Mouse (Mus musculus) forebrain, embryonic 15.5 days (tissue): Measurements from ENCODE around the gene Cabp1. TPM values are rescaled to one million over a fixed set of nuclear protein-coding genes. Genes with fewer than 3 reads are reported as not detected.

Source experiments
- ATAC-seq: fragments of 200-750 bp; cut with Nextera tagmentation; replicated peaks from 2 replicates; pipeline ENCODE4 v1.8.0; 2017; ENCODE audit warnings: mild to moderate bottlenecking, moderate TSS enrichment, moderate library complexity
- H3K27ac ChIP-seq: fragments of 300-500 bp; sonication (generic); replicated peaks from 2 replicates; pipeline ENCODE4 v1.5.1; 2015; ENCODE audit warnings: mild to moderate bottlenecking, inconsistent platforms
- H3K27me3 ChIP-seq: fragments of 300-500 bp; sonication (generic); 2 replicates; pipeline ENCODE4 v1.6.1; 2015; ENCODE audit warnings: inconsistent platforms
- H3K36me3 ChIP-seq: fragments of 300-500 bp; sonication (generic); 2 replicates; pipeline ENCODE4 v1.6.1; 2015; ENCODE audit warnings: mild to moderate bottlenecking, inconsistent platforms
- H3K4me1 ChIP-seq: fragments of 300-500 bp; sonication (generic); 2 replicates; pipeline ENCODE4 v1.6.1; 2015; ENCODE audit warnings: inconsistent platforms
- H3K4me2 ChIP-seq: fragments of 300-500 bp; sonication (generic); replicated peaks from 2 replicates; pipeline ENCODE4 v1.6.1; 2015; ENCODE audit warnings: mild to moderate bottlenecking, inconsistent platforms
- H3K4me3 ChIP-seq: fragments of 300-500 bp; sonication (generic); 2 replicates; pipeline ENCODE4 v1.5.1; 2015; ENCODE audit warnings: mild to moderate bottlenecking, inconsistent platforms
- H3K9ac ChIP-seq: fragments of 300-500 bp; sonication (generic); replicated peaks from 2 replicates; pipeline ENCODE4 v1.6.1; 2015; ENCODE audit warnings: mild to moderate bottlenecking, inconsistent platforms
- H3K9me3 ChIP-seq: fragments of 300-500 bp; sonication (generic); 2 replicates; pipeline ENCODE4 v1.6.1; 2016; ENCODE audit warnings: inconsistent platforms
- WGBS: fragments of 180-500 bp; shearing (Covaris S2); methylation state at CpG from one replicate; pipeline ENCODE4 v1.1.7; 2015; ENCODE audit warnings: mixed read lengths; 5-methylcytosine and 5-hydroxymethylcytosine counted together
- polyA plus RNA-seq: library from polyadenylated mRNA; unstranded; fragments of >200 nt; fragmentation: Nextera tagmentation; extraction: Ambion mirVana; gene quantifications from 2 replicates; pipeline ENCODE4 v1.2.1, GENCODE M21; 2015

Gene Cabp1
- polyA plus RNA-seq, 1 experiment from 2014 or later = 9.8 TPM

- Histone ChIP-seq H3K9ac (peak overlapping the region; percentile 41), H3K4me3 (peak overlapping the region; percentile 33), H3K27me3 (no peaks in the 10 kb centered on the region), H3K9me3 (no peaks in the 10 kb centered on the region), H3K4me2 (peak overlapping the region; percentile 49), H3K4me1 (peaks cover 31% of the 10 kb centered on the region), H3K27ac (peak overlapping the region; percentile 89), H3K36me3 (no peaks in the 10 kb centered on the region)
- ATAC-seq = peak; percentile 90
- WGBS = 3% methylated on average over 31 of the region's 31 CpGs
Measured at GRCm38 (mm10) chr5:115204562-115205311, 10.6 kb upstream of the Cabp1 start.

- Histone ChIP-seq H3K9me3 (no peaks in the 10 kb centered on the region), H3K27ac (peak overlapping the region; percentile 89), H3K27me3 (no peaks in the 10 kb centered on the region), H3K4me3 (peak overlapping the region; percentile 33), H3K9ac (peak overlapping the region; percentile 41), H3K4me1 (peaks cover 31% of the 10 kb centered on the region), H3K4me2 (peak overlapping the region; percentile 49), H3K36me3 (no peaks in the 10 kb centered on the region)
- ATAC-seq = peak; percentile 58
- 12% methylated on average over 23 of the region's 23 CpGs for WGBS
Measured at GRCm38 (mm10) chr5:115203735-115204561, 9.8 kb upstream of the Cabp1 start.

GRCm38 (mm10) chr5:115194626-115195221 lies 543 bp upstream of the Cabp1 start:
- H3K4me1 ChIP-seq = peaks cover 31% of the 10 kb centered on the region
- peak; percentile 37; the same call in 1 of the 2 replicates for ATAC-seq
- peaks cover 14% of the 10 kb centered on the region; the same call in 1 of the 2 replicates for H3K27me3 ChIP-seq
- peak overlapping the region; percentile 77 for H3K27ac ChIP-seq
- H3K4me3 ChIP-seq = peak overlapping the region; percentile 71
- H3K9ac ChIP-seq = peak overlapping the region; percentile 71
- no peaks in the 10 kb centered on the region for H3K36me3 ChIP-seq
- 5% methylated on average over 12 of the region's 12 CpGs for WGBS
- H3K9me3 ChIP-seq = no peaks in the 10 kb centered on the region
- peak overlapping the region; percentile 100 for H3K4me2 ChIP-seq

GRCm38 (mm10) chr5:115193226-115193625 lies 955 bp downstream of the Cabp1 start:
- WGBS = under 1% methylated on average over 34 of the region's 34 CpGs
- Histone ChIP-seq H3K36me3 (no peaks in the 10 kb centered on the region), H3K9me3 (no peaks in the 10 kb centered on the region), H3K4me1 (peaks cover 31% of the 10 kb centered on the region), H3K9ac (peak overlapping the region; percentile 71), H3K27me3 (peaks cover 19% of the 10 kb centered on the region; the same call in 1 of the 2 replicates), H3K27ac (peak overlapping the region; percentile 77; the same call in 1 of the 2 replicates), H3K4me3 (peak overlapping the region; percentile 71), H3K4me2 (peak overlapping the region; percentile 100)
- peak; percentile 15; the same call in 1 of the 2 replicates for ATAC-seq

- no peak overlapping the region for H3K27ac ChIP-seq
- peaks cover 19% of the 10 kb centered on the region; the same call in 1 of the 2 replicates for H3K27me3 ChIP-seq
- H3K36me3 ChIP-seq = no peaks in the 10 kb centered on the region
- peak overlapping the region; percentile 71 for H3K9ac ChIP-seq
- peak overlapping the region; percentile 71 for H3K4me3 ChIP-seq
- no peaks in the 10 kb centered on the region for H3K9me3 ChIP-seq
- H3K4me1 ChIP-seq = peaks cover 33% of the 10 kb centered on the region
- no peak for ATAC-seq
- 9% methylated on average over 7 of the region's 7 CpGs for WGBS
- H3K4me2 ChIP-seq = peak overlapping the region; percentile 100
Measured at GRCm38 (mm10) chr5:115192828-115193195, 1.4 kb downstream of the Cabp1 start.

- no peak for ATAC-seq
- H3K27me3 ChIP-seq = peaks cover 19% of the 10 kb centered on the region; the same call in 1 of the 2 replicates
Measured at GRCm38 (mm10) chr5:115191880-115192827, 2.0 kb downstream of the Cabp1 start.

GRCm38 (mm10) chr5:115190081-115190480 lies 4.1 kb downstream of the Cabp1 start:
- 79% methylated on average over 12 of the region's 12 CpGs for WGBS
- no peaks in the 10 kb centered on the region for H3K36me3 ChIP-seq
- ATAC-seq = no peak
- no peak overlapping the region for H3K4me2 ChIP-seq
- H3K4me1 ChIP-seq = peaks cover 56% of the 10 kb centered on the region
- H3K27ac ChIP-seq = no peak overlapping the region
- H3K4me3 ChIP-seq = no peak overlapping the region
- H3K9me3 ChIP-seq = no peaks in the 10 kb centered on the region
- no peak overlapping the region for H3K9ac ChIP-seq
- H3K27me3 ChIP-seq = peaks cover 19% of the 10 kb centered on the region; the same call in 1 of the 2 replicates

More at GRCm38 (mm10) chr5:115191880-115192827, 2.0 kb downstream of the Cabp1 start:
- 9% methylated on average over 29 of the region's 29 CpGs for WGBS
- H3K9me3 ChIP-seq = no peaks in the 10 kb centered on the region
- H3K36me3 ChIP-seq = no peaks in the 10 kb centered on the region
- peak overlapping the region; percentile 71 for H3K4me3 ChIP-seq
- H3K9ac ChIP-seq = peak overlapping the region; percentile 71; the same call in 1 of the 2 replicates
- H3K27ac ChIP-seq = no peak overlapping the region
- H3K4me1 ChIP-seq = peaks cover 39% of the 10 kb centered on the region
- peak overlapping the region; percentile 100 for H3K4me2 ChIP-seq

GRCm38 (mm10) chr5:115188824-115189223 lies 5.4 kb downstream of the Cabp1 start:
- 48% methylated on average over 5 of the region's 5 CpGs for WGBS

GRCm38 (mm10) chr5:115187188-115188131 lies 6.7 kb downstream of the Cabp1 start:
- Histone ChIP-seq H3K9ac (no peak overlapping the region), H3K36me3 (no peaks in the 10 kb centered on the region), H3K9me3 (no peaks in the 10 kb centered on the region), H3K27me3 (peaks cover 15% of the 10 kb centered on the region; the same call in 1 of the 2 replicates), H3K4me3 (no peak overlapping the region), H3K4me2 (peak overlapping the region; percentile 29), H3K4me1 (peaks cover 48% of the 10 kb centered on the region), H3K27ac (peak overlapping the region; percentile 66)
- ATAC-seq = peak; percentile 59
- WGBS = 15% methylated on average over 26 of the region's 26 CpGs

More at GRCm38 (mm10) chr5:115188824-115189223, 5.4 kb downstream of the Cabp1 start:
- Histone ChIP-seq H3K27me3 (peaks cover 19% of the 10 kb centered on the region; the same call in 1 of the 2 replicates), H3K9ac (no peak overlapping the region), H3K27ac (no peak overlapping the region), H3K9me3 (no peaks in the 10 kb centered on the region), H3K4me1 (peaks cover 53% of the 10 kb centered on the region), H3K36me3 (no peaks in the 10 kb centered on the region), H3K4me2 (no peak overlapping the region), H3K4me3 (no peak overlapping the region)
- ATAC-seq = no peak
